20 mouse cellular contexts compared by ENCODE assay signal in genomic region chr19:55348187-55348586, GRCm38 (mm10).
"Had no signal": no experiment of that assay in that cellular context is flagged by ENCODE, and none has a peak within 500 bp of the region (broad histone marks: within the 10 kb centered on the region; RNA-seq: fewer than 3 reads in every experiment).

No protein-coding gene starts in this region.

- H3K9ac ChIP-seq: lung, embryonic 14.5 days; midbrain, embryonic 12.5 days; neural tube, embryonic 13.5 days; neural tube, embryonic 15.5 days had no signal

- H3K9me3 ChIP-seq: megakaryocyte, embryonic 14.5 days; midbrain, embryonic 10.5 days; midbrain, embryonic 12.5 days; neural tube, embryonic 13.5 days; neural tube, embryonic 15.5 days had no signal

- H3K4me2 ChIP-seq: lung, embryonic 14.5 days; midbrain, embryonic 12.5 days; neural tube, embryonic 13.5 days; neural tube, embryonic 15.5 days had no signal

- H3K27me3 ChIP-seq: megakaryocyte, embryonic 14.5 days; midbrain, embryonic 12.5 days; neural tube, embryonic 13.5 days; neural tube, embryonic 15.5 days had no signal

- DNase-seq: lung, adult 18-20 months; lung, embryonic 14.5 days; lung, postnatal 10 days; lung, postnatal 4 days; midbrain, embryonic 14.5 days; retina, postnatal 1 day; right cerebral cortex, adult 18-20 months; right cerebral cortex, postnatal 25 days; right cerebral cortex, postnatal 4 days; spleen, adult 18-20 months; thymus, adult 18-20 months; thymus, postnatal 14 days; thymus, postnatal 36 days had no signal

- H3K4me3 ChIP-seq: megakaryocyte, embryonic 14.5 days; midbrain, embryonic 10.5 days; midbrain, embryonic 12.5 days; myocyte; neural tube, embryonic 13.5 days; neural tube, embryonic 15.5 days had no signal

- H3K27ac ChIP-seq: midbrain, embryonic 10.5 days; midbrain, embryonic 12.5 days; neural tube, embryonic 13.5 days; neural tube, embryonic 15.5 days had no signal

- H3K36me3 ChIP-seq: midbrain, embryonic 10.5 days; midbrain, embryonic 12.5 days; neural tube, embryonic 13.5 days; neural tube, embryonic 15.5 days had no signal

- ATAC-seq: midbrain, embryonic 16.5 days had no signal
